Mouse (Mus musculus) midbrain, embryonic 12.5 days (tissue): Measurements from ENCODE around the gene Gm11214. TPM values are rescaled to one million over a fixed set of nuclear protein-coding genes. Genes with fewer than 3 reads are reported as not detected.

Source experiments
- ATAC-seq: fragments of 200-750 bp; cut with Nextera tagmentation; 2 replicates; pipeline ENCODE4 v1.8.0; 2017; ENCODE audit warnings: low read depth, moderate TSS enrichment, moderate library complexity; ENCODE audit not compliant: low FRiP score
- H3K27ac ChIP-seq: fragments of 300-500 bp; sonication (generic); replicated peaks from 2 replicates; pipeline ENCODE4 v1.5.1; 2016; ENCODE audit warnings: mild to moderate bottlenecking
- H3K27me3 ChIP-seq: fragments of 300-500 bp; sonication (generic); 2 replicates; pipeline ENCODE4 v1.6.1; 2016; ENCODE audit warnings: mild to moderate bottlenecking
- H3K36me3 ChIP-seq: fragments of 300-500 bp; sonication (generic); 2 replicates; pipeline ENCODE4 v1.6.1; 2016
- H3K4me1 ChIP-seq: fragments of 300-500 bp; sonication (generic); 2 replicates; pipeline ENCODE4 v1.6.1; 2016
- H3K4me2 ChIP-seq: fragments of 300-500 bp; sonication (generic); replicated peaks from 2 replicates; pipeline ENCODE4 v1.6.1; 2016; ENCODE audit warnings: mild to moderate bottlenecking, moderate library complexity
- H3K4me3 ChIP-seq: fragments of 300-500 bp; sonication (generic); 2 replicates; pipeline ENCODE4 v1.5.1; 2016; ENCODE audit warnings: mild to moderate bottlenecking
- H3K9ac ChIP-seq: fragments of 300-500 bp; sonication (generic); replicated peaks from 2 replicates; pipeline ENCODE4 v1.6.1; 2016; ENCODE audit warnings: mild to moderate bottlenecking, moderate library complexity
- H3K9me3 ChIP-seq: fragments of 300-500 bp; sonication (generic); 2 replicates; pipeline ENCODE4 v1.6.1; 2016; ENCODE audit warnings: mild to moderate bottlenecking
- WGBS: fragments of 180-500 bp; shearing (Covaris S2); methylation state at CpG from one replicate; pipeline ENCODE4 v1.1.7; 2016; 5-methylcytosine and 5-hydroxymethylcytosine counted together
- polyA plus RNA-seq: library from polyadenylated mRNA; unstranded; fragments of >200 nt; fragmentation: Nextera tagmentation; extraction: Ambion mirVana; gene quantifications from 2 replicates; pipeline ENCODE4 v1.2.1, GENCODE M21; 2016

Gm11214 gene
- not detected in 2 replicates for polyA plus RNA-seq

- Histone ChIP-seq H3K4me3 (no peak within 1 kb of the TSS), H3K27ac (no peak within 1 kb of the TSS), H3K4me1 (0 out of 2 replicates have a peak, but pooled peaks cover 2% of the 10 kb centered on the region), H3K36me3 (no peaks in the 10 kb centered on the region), H3K4me2 (no peak within 1 kb of the TSS), H3K9ac (no peak within 1 kb of the TSS), H3K27me3 (no peaks in the 10 kb centered on the region), H3K9me3 (no peaks in the 10 kb centered on the region)
- WGBS, result 96% methylated on average over 6 of the region's 6 CpGs
- ATAC-seq, result no peak
These were observed at the start of gene Gm11214 for GRCm38 (mm10) chr4:63663279-63663678. Gm11214 (minus strand) TSS chr4:63663379.

- H3K27ac ChIP-seq, result no peak overlapping the region
- no peaks in the 10 kb centered on the region for H3K4me1 ChIP-seq
- H3K4me2 ChIP-seq, result no peak overlapping the region
- 88% methylated on average over 5 of the region's 5 CpGs for WGBS
- no peaks in the 10 kb centered on the region for H3K27me3 ChIP-seq
- no peaks in the 10 kb centered on the region for H3K36me3 ChIP-seq
- no peak overlapping the region for H3K4me3 ChIP-seq
- H3K9me3 ChIP-seq, result no peaks in the 10 kb centered on the region
- no peak overlapping the region for H3K9ac ChIP-seq
- no peak for ATAC-seq
These were observed 48.7 kb upstream of the Gm11214 start for GRCm38 (mm10) chr4:63711886-63712285.

GRCm38 (mm10) chr4:63710431-63711220, 47.4 kb upstream of the Gm11214 start:
- 71% methylated on average over 8 of the region's 8 CpGs for WGBS
- no peaks in the 10 kb centered on the region for H3K9me3 ChIP-seq
- no peak overlapping the region for H3K9ac ChIP-seq
- no peak overlapping the region for H3K4me3 ChIP-seq
- no peak for ATAC-seq
- H3K27ac ChIP-seq, result no peak overlapping the region
- no peaks in the 10 kb centered on the region for H3K27me3 ChIP-seq
- H3K4me1 ChIP-seq, result no peaks in the 10 kb centered on the region
- no peaks in the 10 kb centered on the region for H3K36me3 ChIP-seq
- no peak overlapping the region for H3K4me2 ChIP-seq

DNA sequence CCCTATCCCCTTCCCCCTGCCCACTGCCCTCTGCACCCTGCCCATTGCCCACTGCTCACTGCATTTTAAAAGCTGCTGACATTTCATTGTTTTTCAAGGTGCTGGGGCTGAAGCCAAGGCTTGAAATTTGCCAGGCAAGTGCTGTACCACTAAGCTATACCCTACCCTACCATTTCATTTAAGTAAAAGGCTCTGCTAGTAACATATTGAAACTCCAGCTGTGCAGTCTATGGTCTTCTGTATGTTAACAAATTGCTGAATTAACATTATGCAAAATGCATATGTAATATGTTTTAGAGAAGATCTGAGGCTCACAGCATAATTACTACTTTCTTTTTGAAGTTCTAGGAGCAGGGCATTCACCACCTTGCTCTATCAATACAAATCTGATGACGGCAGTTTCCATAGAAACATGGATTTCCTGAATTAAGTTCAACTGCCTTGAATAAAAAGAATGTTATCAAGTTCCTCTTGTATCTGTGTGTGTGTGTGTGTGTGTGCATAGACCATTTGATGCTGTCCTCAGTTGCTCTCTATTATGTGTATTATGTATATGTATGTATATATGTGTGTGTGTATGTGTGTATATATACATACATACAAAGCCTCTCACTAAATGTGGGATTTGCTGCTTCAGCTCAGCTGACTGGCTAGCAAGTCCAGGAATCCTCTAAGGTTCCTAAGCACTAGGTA, 43.2 kb upstream of the Gm11214 start:
- Histone ChIP-seq H3K4me3 (no peak overlapping the region), H3K36me3 (no peaks in the 10 kb centered on the region), H3K9me3 (no peaks in the 10 kb centered on the region), H3K27ac (no peak overlapping the region), H3K9ac (no peak overlapping the region), H3K27me3 (no peaks in the 10 kb centered on the region), H3K4me1 (no peaks in the 10 kb centered on the region), H3K4me2 (no peak overlapping the region)
- ATAC-seq, result no peak
- WGBS, result 68% methylated on average over 1 of the region's 1 CpGs

DNA sequence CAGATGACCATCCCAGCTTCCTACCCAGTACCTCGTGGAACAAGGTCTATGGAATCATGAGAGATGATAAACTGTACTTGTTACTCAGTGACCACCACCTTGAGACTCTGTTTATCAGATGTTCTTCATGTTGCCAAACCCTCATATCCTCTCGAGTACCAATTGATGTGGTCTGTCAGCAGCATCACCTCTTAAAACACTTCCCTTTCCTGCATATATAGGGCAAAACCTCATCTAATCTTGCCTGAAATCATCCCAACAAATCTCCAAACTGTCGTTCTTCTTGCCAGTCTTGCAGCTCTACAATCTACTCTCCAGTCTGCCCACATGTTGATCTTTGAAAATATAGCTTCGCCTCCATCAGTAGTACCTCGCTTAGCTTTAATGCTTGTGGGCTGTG, 41.1 kb upstream of the Gm11214 start:
- Histone ChIP-seq H3K4me1 (no peaks in the 10 kb centered on the region), H3K9me3 (no peaks in the 10 kb centered on the region), H3K36me3 (no peaks in the 10 kb centered on the region), H3K27me3 (no peaks in the 10 kb centered on the region), H3K9ac (no peak overlapping the region), H3K4me2 (no peak overlapping the region), H3K4me3 (no peak overlapping the region), H3K27ac (no peak overlapping the region)
- WGBS, result 80% methylated on average over 5 of the region's 5 CpGs
- no peak for ATAC-seq

- Histone ChIP-seq H3K9me3 (no peaks in the 10 kb centered on the region), H3K36me3 (no peaks in the 10 kb centered on the region), H3K4me1 (no peaks in the 10 kb centered on the region), H3K27me3 (no peaks in the 10 kb centered on the region), H3K9ac (no peak overlapping the region), H3K4me3 (no peak overlapping the region), H3K27ac (no peak overlapping the region), H3K4me2 (no peak overlapping the region)
- no peak for ATAC-seq
- WGBS, result 96% methylated on average over 2 of the region's 2 CpGs
These were observed 40.5 kb upstream of the Gm11214 start for GRCm38 (mm10) chr4:63703686-63704085.

- WGBS, result 94% methylated on average over 4 of the region's 4 CpGs
- H3K9ac ChIP-seq, result no peak overlapping the region
- no peaks in the 10 kb centered on the region for H3K36me3 ChIP-seq
- H3K27me3 ChIP-seq, result no peaks in the 10 kb centered on the region
- H3K9me3 ChIP-seq, result no peaks in the 10 kb centered on the region
- H3K4me3 ChIP-seq, result no peak overlapping the region
- H3K4me2 ChIP-seq, result no peak overlapping the region
- no peaks in the 10 kb centered on the region for H3K4me1 ChIP-seq
- no peak for ATAC-seq
- H3K27ac ChIP-seq, result no peak overlapping the region
These were observed 39.0 kb upstream of the Gm11214 start for GRCm38 (mm10) chr4:63702006-63702704.

GRCm38 (mm10) chr4:63699749-63700148, 36.6 kb upstream of the Gm11214 start:
- Histone ChIP-seq H3K9ac (no peak overlapping the region), H3K4me2 (no peak overlapping the region), H3K27me3 (no peaks in the 10 kb centered on the region), H3K27ac (no peak overlapping the region), H3K4me3 (no peak overlapping the region), H3K4me1 (no peaks in the 10 kb centered on the region), H3K9me3 (no peaks in the 10 kb centered on the region), H3K36me3 (no peaks in the 10 kb centered on the region)
- 69% methylated on average over 3 of the region's 3 CpGs for WGBS
- ATAC-seq, result no peak

GRCm38 (mm10) chr4:63696921-63697320, 33.7 kb upstream of the Gm11214 start:
- Histone ChIP-seq H3K9ac (no peak overlapping the region), H3K27me3 (no peaks in the 10 kb centered on the region), H3K27ac (no peak overlapping the region), H3K4me2 (no peak overlapping the region), H3K36me3 (no peaks in the 10 kb centered on the region), H3K4me3 (no peak overlapping the region), H3K9me3 (no peaks in the 10 kb centered on the region), H3K4me1 (no peaks in the 10 kb centered on the region)
- no peak for ATAC-seq
- 91% methylated on average over 4 of the region's 4 CpGs for WGBS

- Histone ChIP-seq H3K9me3 (no peaks in the 10 kb centered on the region), H3K4me1 (no peaks in the 10 kb centered on the region), H3K9ac (no peak overlapping the region), H3K4me2 (no peak overlapping the region), H3K27ac (no peak overlapping the region), H3K4me3 (no peak overlapping the region), H3K36me3 (no peaks in the 10 kb centered on the region), H3K27me3 (no peaks in the 10 kb centered on the region)
- ATAC-seq, result no peak
These were observed 29.2 kb upstream of the Gm11214 start for GRCm38 (mm10) chr4:63692351-63692750.

- H3K27ac ChIP-seq, result no peak overlapping the region
- no peaks in the 10 kb centered on the region for H3K36me3 ChIP-seq
- H3K4me1 ChIP-seq, result no peaks in the 10 kb centered on the region
- no peak for ATAC-seq
- no peaks in the 10 kb centered on the region for H3K27me3 ChIP-seq
- no peak overlapping the region for H3K9ac ChIP-seq
- no peak overlapping the region for H3K4me3 ChIP-seq
- H3K4me2 ChIP-seq, result no peak overlapping the region
- WGBS, result 63% methylated on average over 8 of the region's 8 CpGs
- no peaks in the 10 kb centered on the region for H3K9me3 ChIP-seq
These were observed 24.2 kb upstream of the Gm11214 start for GRCm38 (mm10) chr4:63687429-63687828.

GRCm38 (mm10) chr4:63686157-63686556, 23.0 kb upstream of the Gm11214 start:
- no peaks in the 10 kb centered on the region for H3K27me3 ChIP-seq
- H3K36me3 ChIP-seq, result no peaks in the 10 kb centered on the region
- H3K9me3 ChIP-seq, result no peaks in the 10 kb centered on the region
- H3K4me3 ChIP-seq, result no peak overlapping the region
- H3K27ac ChIP-seq, result no peak overlapping the region
- H3K4me1 ChIP-seq, result no peaks in the 10 kb centered on the region
- no peak overlapping the region for H3K9ac ChIP-seq
- no peak overlapping the region for H3K4me2 ChIP-seq
- no peak for ATAC-seq
